Mouse (Mus musculus) liver, embryonic 14.5 days (tissue): Measurements from ENCODE around the gene Gm49373. TPM values are rescaled to one million over a fixed set of nuclear protein-coding genes. Genes with fewer than 3 reads are reported as not detected.

Source experiments
- ATAC-seq: fragments of 200-750 bp; cut with Nextera tagmentation; 2 replicates; pipeline ENCODE4 v1.8.0; 2017; ENCODE audit warnings: moderate number of reproducible peaks, mild to moderate bottlenecking, moderate library complexity; ENCODE audit not compliant: insufficient read depth
- DNase-seq, 3 experiments: peaks; one replicate each; pipeline ENCODE4 v3.0.0-alpha.2; 2012 to 2013; ENCODE audit warnings: low read depth in 3 of 3, low spot score in 3 of 3
- H3K27ac ChIP-seq: fragments of 300-500 bp; sonication (generic); 2 replicates; pipeline ENCODE4 v1.5.1; 2014; ENCODE audit warnings: moderate library complexity, mild to moderate bottlenecking, control low read depth, inconsistent platforms
- H3K27me3 ChIP-seq: fragments of 300-500 bp; sonication (generic); 2 replicates; pipeline ENCODE4 v1.6.1; 2014; ENCODE audit warnings: mild to moderate bottlenecking, low read length, moderate library complexity; ENCODE audit not compliant: control insufficient read depth, insufficient read depth
- H3K36me3 ChIP-seq: fragments of 300-500 bp; sonication (generic); replicated peaks from 2 replicates; pipeline ENCODE4 v1.6.1; 2014; ENCODE audit warnings: low read depth; ENCODE audit not compliant: control insufficient read depth, insufficient read depth
- H3K4me1 ChIP-seq, 2 experiments: fragments of 200-500 bp in 1 of 2; fragments of 300-500 bp in 1 of 2; sonication (generic) in 1 of 2; replicated peaks; 2 replicates each; pipeline ENCODE4 v1.6.1; 2012 to 2014; ENCODE audit warnings: antibody characterized with exemption in 1 of 2, inconsistent platforms in 1 of 2, low read length in 1 of 2; ENCODE audit not compliant: control insufficient read depth in 2 of 2, insufficient read depth in 2 of 2
- H3K4me2 ChIP-seq: fragments of 300-500 bp; sonication (generic); 2 replicates; pipeline ENCODE4 v1.6.1; 2014; ENCODE audit warnings: low read depth, mild to moderate bottlenecking, control low read depth, moderate library complexity
- H3K4me3 ChIP-seq, 2 experiments: fragments of 200-500 bp in 1 of 2; fragments of 300-500 bp in 1 of 2; sonication (generic) in 1 of 2; 2 replicates each; pipeline ENCODE4 v1.5.1; 2012 to 2014; ENCODE audit warnings: low read depth in 2 of 2, low read length in 2 of 2, mild to moderate bottlenecking in 2 of 2, control low read depth in 1 of 2, inconsistent platforms in 1 of 2, moderate library complexity in 1 of 2; ENCODE audit not compliant: insufficient read depth in 1 of 2
- H3K9ac ChIP-seq: fragments of 300-500 bp; sonication (generic); replicated peaks from 2 replicates; pipeline ENCODE4 v1.6.1; 2014; ENCODE audit warnings: mild to moderate bottlenecking, control low read depth, moderate library complexity
- H3K9me3 ChIP-seq: fragments of 300-500 bp; sonication (generic); 2 replicates; pipeline ENCODE4 v1.6.1; 2016; ENCODE audit warnings: low read length, mixed read lengths; ENCODE audit not compliant: control insufficient read depth
- CTCF ChIP-seq: IDR thresholded peaks from 2 replicates; pipeline ENCODE4 v1.5.1; 2016; ENCODE audit warnings: antibody characterized with exemption, low read depth, control low read depth
- EP300 ChIP-seq: IDR thresholded peaks from 2 replicates; pipeline ENCODE4 v1.6.1; 2016; ENCODE audit warnings: antibody characterized with exemption, low read depth
- WGBS: fragments of 180-500 bp; shearing (Covaris S2); extraction: QIAGEN DNeasy Blood & Tissue Kit; methylation state at CpG from one replicate; pipeline ENCODE4 v1.1.7; 2014; ENCODE audit not compliant: insufficient replicate concordance; 5-methylcytosine and 5-hydroxymethylcytosine counted together
- polyA plus RNA-seq, 2 experiments: library from polyadenylated mRNA; depleted of rRNA in 1 of 2; stranded (reverse) in 1 of 2; unstranded in 1 of 2; fragments of >200 nt; fragmentation: Nextera tagmentation in 1 of 2; extraction: Ambion mirVana in 1 of 2; gene quantifications; 2 replicates each; pipeline versions ENCODE4 v1.2.1 to v1.2.3; 2012 to 2014

Gene Gm49373
- polyA plus RNA-seq, 2 experiments = 0.46 to 0.94 TPM

- no peaks in the 10 kb centered on the region for H3K27me3 ChIP-seq
- no peaks in the 10 kb centered on the region for H3K36me3 ChIP-seq
- H3K9ac ChIP-seq = no peak overlapping the region
- ATAC-seq (no peak), DNase-seq (no peak)
- H3K4me3 ChIP-seq = no peak overlapping the region
- no peaks in the 10 kb centered on the region for H3K9me3 ChIP-seq
- 82% methylated on average over 6 of the region's 6 CpGs for WGBS
- H3K27ac ChIP-seq = no peak overlapping the region
- H3K4me2 ChIP-seq = no peak overlapping the region
- H3K4me1 ChIP-seq = no peaks in the 10 kb centered on the region
- TF ChIP-seq CTCF = no peak
- TF ChIP-seq EP300 = no peak
Measured at GRCm38 (mm10) chr9:21113751-21114150, 40.9 kb upstream of the Gm49373 start.

- Histone ChIP-seq H3K36me3 (no peaks in the 10 kb centered on the region), H3K27ac (no peak overlapping the region), H3K4me2 (no peak overlapping the region), H3K9ac (no peak overlapping the region), H3K4me3 (no peak overlapping the region), H3K9me3 (no peaks in the 10 kb centered on the region), H3K4me1 (peaks cover 19 to 26% of the 10 kb centered on the region in 2 experiments), H3K27me3 (no peaks in the 10 kb centered on the region)
- TF ChIP-seq EP300 (no peak), CTCF (no peak)
- DNase-seq (no peak), ATAC-seq (no peak)
- 62% methylated on average over 23 of the region's 23 CpGs for WGBS
Measured at GRCm38 (mm10) chr9:21107607-21108237, 34.8 kb upstream of the Gm49373 start.

DNA sequence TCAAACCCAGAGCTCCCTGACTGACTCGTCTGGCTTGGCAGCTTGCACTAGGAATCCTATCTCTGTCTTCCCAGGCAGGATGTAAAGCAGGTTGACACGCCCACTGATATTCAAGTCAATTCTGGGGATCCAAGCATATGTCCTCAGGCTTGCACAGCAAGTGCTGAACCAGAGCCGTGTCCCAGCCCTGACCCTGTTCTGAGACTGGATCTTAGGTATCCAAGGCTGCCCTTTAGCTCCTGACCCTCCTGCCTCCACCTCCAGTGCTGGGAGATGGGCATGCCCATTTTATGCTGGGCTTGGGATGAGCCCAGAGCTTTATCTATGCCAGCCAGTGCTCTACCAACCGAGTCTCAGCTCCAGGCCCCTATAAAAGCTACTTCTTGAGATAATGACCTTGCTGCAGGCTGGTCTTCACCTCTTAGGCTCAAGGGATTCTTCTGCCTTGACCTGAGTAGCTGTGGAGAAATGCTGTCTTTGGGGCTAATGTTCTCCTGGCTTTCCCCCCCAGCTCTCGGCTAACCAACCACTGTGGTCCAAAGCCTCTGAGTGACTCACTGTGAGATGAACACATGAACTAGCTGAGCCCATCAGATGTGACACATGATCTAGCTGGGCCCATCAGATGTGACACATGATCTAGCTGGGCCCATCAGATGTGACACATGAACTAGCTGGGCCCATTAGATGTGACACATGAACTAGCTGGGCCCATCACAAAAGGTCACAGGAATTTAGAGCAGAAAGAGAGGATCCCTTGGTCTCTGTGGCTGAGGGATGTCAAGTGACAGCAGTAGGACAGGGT, 33.1 kb upstream of the Gm49373 start:
- Histone ChIP-seq H3K9me3 (no peaks in the 10 kb centered on the region), H3K36me3 (no peaks in the 10 kb centered on the region), H3K27me3 (no peaks in the 10 kb centered on the region), H3K4me3 (no peak overlapping the region), H3K4me1 (peaks cover 19 to 26% of the 10 kb centered on the region in 2 experiments), H3K9ac (peak overlapping the region; percentile 48), H3K4me2 (peak overlapping the region; percentile 35), H3K27ac (peak overlapping the region; percentile 87)
- WGBS = 20% methylated on average over 5 of the region's 5 CpGs
- DNase-seq = peak; percentile 46 to 47 (median 47)
- TF ChIP-seq EP300 (peak; percentile 69), CTCF (no peak)
- ATAC-seq = peak; percentile 86

DNA sequence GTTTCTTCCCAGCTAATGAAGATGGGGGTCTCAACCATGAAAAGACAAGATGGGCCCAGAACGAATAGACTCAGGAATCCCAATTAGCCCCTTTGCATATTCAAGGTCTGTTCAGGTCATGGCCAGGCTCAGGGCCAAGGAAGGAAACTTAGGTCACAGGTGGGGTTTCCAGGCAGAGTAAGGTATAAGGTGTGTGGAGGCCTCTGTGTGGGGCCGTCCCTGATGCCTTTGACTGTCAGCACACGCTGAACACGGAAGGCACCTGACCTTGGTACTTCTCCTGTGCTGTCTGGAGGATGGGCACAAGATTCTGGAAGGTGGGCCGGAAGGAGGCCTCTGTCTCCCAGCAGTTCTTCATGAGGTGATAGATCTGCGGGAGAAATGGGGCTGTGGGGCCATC, 31.9 kb upstream of the Gm49373 start:
- H3K4me3 ChIP-seq = no peak overlapping the region
- 90% methylated on average over 6 of the region's 6 CpGs for WGBS
- DNase-seq (no peak), ATAC-seq (no peak)
- H3K4me1 ChIP-seq = peaks cover 19 to 32% of the 10 kb centered on the region in 2 experiments
- H3K9me3 ChIP-seq = no peaks in the 10 kb centered on the region
- H3K36me3 ChIP-seq = no peaks in the 10 kb centered on the region
- no peak overlapping the region for H3K9ac ChIP-seq
- no peaks in the 10 kb centered on the region for H3K27me3 ChIP-seq
- TF ChIP-seq EP300 (no peak), CTCF (no peak)
- no peak overlapping the region; the same call in 1 of the 2 replicates for H3K27ac ChIP-seq
- no peak overlapping the region for H3K4me2 ChIP-seq

- Histone ChIP-seq H3K4me3 (no peak overlapping the region), H3K27me3 (no peaks in the 10 kb centered on the region), H3K9ac (no peak overlapping the region), H3K9me3 (no peaks in the 10 kb centered on the region), H3K36me3 (no peaks in the 10 kb centered on the region), H3K27ac (no peak overlapping the region), H3K4me1 (peaks cover 23 to 37% of the 10 kb centered on the region in 2 experiments), H3K4me2 (no peak overlapping the region)
- DNase-seq (no peak), ATAC-seq (no peak)
- WGBS = 75% methylated on average over 2 of the region's 2 CpGs
- TF ChIP-seq EP300 = no peak
- TF ChIP-seq CTCF = no peak
Measured at GRCm38 (mm10) chr9:21102076-21102475, 29.2 kb upstream of the Gm49373 start.
